Mouse (Mus musculus): ENCODE data around the gene Nrip2. TPM values are rescaled to one million over a fixed set of nuclear protein-coding genes. Genes with fewer than 3 reads are reported as not detected.
A peak's percentile ranks its signal among the peaks of the same experiment; 100 is the strongest.

The Nrip2 gene
- polyA plus RNA-seq (2014; fragmentation: Nextera tagmentation; extraction: Ambion mirVana): 2.1 and 2.5 TPM in 2 replicates

- no peak within 1 kb of the TSS for H3K27ac ChIP-seq (replicated peaks in 1 of 2; ENCODE audit: control insufficient read depth in 1 of 2, insufficient read depth in 1 of 2, low read depth in 2 of 2, low read length in 2 of 2)
- no peaks in the 10 kb centered on the region for H3K9me3 ChIP-seq (ENCODE audit: control insufficient read depth, low read length)
- H3K4me2 ChIP-seq (ENCODE audit: low read length): peak within 1 kb of the TSS; percentile 53
- H3K9ac ChIP-seq (ENCODE audit: low read length): peak within 1 kb of the TSS; percentile 42
- peaks cover 5 to 13% of the 10 kb centered on the region in 2 experiments; a peak in 3 of 4 replicates for H3K4me1 ChIP-seq (ENCODE audit: control insufficient read depth in 2 of 2, insufficient read depth in 2 of 2, low read length in 2 of 2)
- no peaks in the 10 kb centered on the region for H3K36me3 ChIP-seq (ENCODE audit: control insufficient read depth, insufficient read depth, low read length)
- peak within 1 kb of the TSS; percentile 10 to 23; a peak in 2 of 4 replicates for H3K4me3 ChIP-seq (ENCODE audit: control insufficient read depth in 1 of 2, insufficient read depth in 1 of 2, low read depth in 1 of 2, low read length in 2 of 2)
- ATAC-seq (ENCODE audit: insufficient number of reproducible peaks, insufficient read depth, low FRiP score, low read depth): no peak
- H3K27me3 ChIP-seq (ENCODE audit: control insufficient read depth, insufficient read depth, low read length): no peaks in the 10 kb centered on the region
- 45% methylated on average over 3 of the region's 3 CpGs for WGBS
Observed at GRCm38 (mm10) chr6:128398996-128399395, at the start of gene Nrip2. Gene Nrip2 (plus strand): TSS chr6:128399296.

DNA sequence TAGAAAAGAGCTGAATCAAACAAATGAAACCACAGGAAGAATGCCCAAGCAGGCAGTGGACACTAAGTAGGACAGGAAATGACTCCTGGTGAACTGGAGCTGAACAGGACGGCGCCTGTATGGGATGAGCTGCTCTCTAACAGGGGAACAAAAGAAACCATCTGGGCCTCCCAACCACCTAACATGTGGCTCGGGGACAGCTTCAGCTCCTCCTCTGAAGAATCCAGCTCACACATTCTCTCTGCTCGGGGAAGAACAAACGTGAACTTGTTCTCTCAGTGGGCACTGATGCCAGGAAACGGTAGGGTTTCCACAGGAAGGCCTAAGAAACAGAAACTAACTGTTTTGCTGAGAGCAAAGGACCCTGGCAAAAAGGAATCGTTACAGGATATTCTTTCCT lies 49.4 kb upstream of the Nrip2 start:
- H3K4me2 ChIP-seq (ENCODE audit: low read length): no peak overlapping the region
- ATAC-seq (ENCODE audit: insufficient number of reproducible peaks, insufficient read depth, low FRiP score, low read depth): no peak
- no peak overlapping the region for H3K4me3 ChIP-seq (ENCODE audit: control insufficient read depth in 1 of 2, insufficient read depth in 1 of 2, low read depth in 1 of 2, low read length in 2 of 2)
- H3K9me3 ChIP-seq (ENCODE audit: control insufficient read depth, low read length): no peaks in the 10 kb centered on the region
- H3K4me1 ChIP-seq (ENCODE audit: control insufficient read depth in 2 of 2, insufficient read depth in 2 of 2, low read length in 2 of 2): peaks cover 0 to 3% of the 10 kb centered on the region in 2 experiments; a peak in 2 of 4 replicates
- no peaks in the 10 kb centered on the region for H3K27me3 ChIP-seq (ENCODE audit: control insufficient read depth, insufficient read depth, low read length)
- peaks cover 9% of the 10 kb centered on the region; the same call in 1 of the 2 replicates for H3K36me3 ChIP-seq (ENCODE audit: control insufficient read depth, insufficient read depth, low read length)
- H3K9ac ChIP-seq (ENCODE audit: low read length): no peak overlapping the region
- peak overlapping the region; percentile 17 to 31; a peak in 3 of 4 replicates for H3K27ac ChIP-seq (replicated peaks in 1 of 2; ENCODE audit: control insufficient read depth in 1 of 2, insufficient read depth in 1 of 2, low read depth in 2 of 2, low read length in 2 of 2)
- WGBS: 63% methylated on average over 7 of the region's 7 CpGs

DNA sequence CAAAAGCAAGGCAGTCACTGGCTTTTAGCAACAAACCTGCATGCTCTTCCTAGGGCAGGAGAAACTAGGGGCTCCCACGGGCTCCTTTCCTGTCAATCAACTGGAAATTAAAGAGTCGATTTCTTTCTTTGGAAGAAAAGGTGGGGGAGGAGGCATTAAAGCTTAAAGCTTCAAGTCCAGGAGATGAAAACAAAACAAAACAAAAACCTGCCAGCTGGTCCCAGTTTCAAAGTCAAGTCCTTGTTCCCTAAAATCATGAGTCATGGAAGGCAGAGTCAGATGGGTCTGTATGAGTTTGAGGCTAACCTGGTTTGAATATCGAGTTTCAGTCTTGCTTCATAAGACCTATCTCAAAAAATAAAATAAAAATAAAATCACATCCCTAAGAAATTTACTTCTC lies 45.0 kb upstream of the Nrip2 start:
- Histone ChIP-seq H3K9me3 (ENCODE audit: control insufficient read depth, low read length) (no peaks in the 10 kb centered on the region), H3K27me3 (ENCODE audit: control insufficient read depth, insufficient read depth, low read length) (no peaks in the 10 kb centered on the region), H3K4me1 (ENCODE audit: control insufficient read depth in 2 of 2, insufficient read depth in 2 of 2, low read length in 2 of 2) (peaks cover 0 to 10% of the 10 kb centered on the region in 2 experiments; a peak in 2 of 4 replicates), H3K4me2 (ENCODE audit: low read length) (peak overlapping the region; percentile 81), H3K27ac (replicated peaks in 1 of 2; ENCODE audit: control insufficient read depth in 1 of 2, insufficient read depth in 1 of 2, low read depth in 2 of 2, low read length in 2 of 2) (no peak overlapping the region), H3K4me3 (ENCODE audit: control insufficient read depth in 1 of 2, insufficient read depth in 1 of 2, low read depth in 1 of 2, low read length in 2 of 2) (no peak overlapping the region), H3K9ac (ENCODE audit: low read length) (no peak overlapping the region), H3K36me3 (ENCODE audit: control insufficient read depth, insufficient read depth, low read length) (peaks cover 29% of the 10 kb centered on the region)
- ATAC-seq (ENCODE audit: insufficient number of reproducible peaks, insufficient read depth, low FRiP score, low read depth): no peak
- WGBS: 62% methylated on average over 3 of the region's 3 CpGs

DNA sequence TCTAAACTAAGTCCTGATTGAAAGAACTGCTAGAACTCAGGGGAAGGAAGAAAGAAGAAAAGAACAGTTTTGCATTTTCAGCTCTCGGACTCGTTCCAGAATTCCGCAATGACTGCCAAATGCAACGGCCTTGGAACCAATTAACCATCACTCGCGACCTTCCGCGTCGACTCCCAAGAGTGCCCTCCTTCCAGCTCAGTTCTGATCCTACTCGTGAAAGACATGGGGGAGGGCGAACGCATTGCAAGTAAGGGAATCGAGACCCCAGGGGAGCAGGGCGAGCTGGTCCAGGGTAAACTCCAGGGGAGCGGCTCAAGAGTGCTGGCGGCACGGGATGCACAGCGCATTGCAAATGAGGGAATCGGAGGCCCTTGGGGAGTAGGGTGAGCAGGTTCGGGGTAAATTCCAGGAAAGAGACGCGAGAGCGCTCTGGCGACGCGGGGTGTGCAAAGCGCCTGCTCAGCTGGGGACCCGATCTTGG lies 43.9 kb upstream of the Nrip2 start:
- no peaks in the 10 kb centered on the region for H3K9me3 ChIP-seq (ENCODE audit: control insufficient read depth, low read length)
- peak overlapping the region; percentile 83 for H3K9ac ChIP-seq (ENCODE audit: low read length)
- under 1% methylated on average over 28 of the region's 28 CpGs for WGBS
- H3K27ac ChIP-seq (replicated peaks in 1 of 2; ENCODE audit: control insufficient read depth in 1 of 2, insufficient read depth in 1 of 2, low read depth in 2 of 2, low read length in 2 of 2): peak overlapping the region; percentile 28 to 84
- peaks cover 0 to 10% of the 10 kb centered on the region in 2 experiments; a peak in 2 of 4 replicates for H3K4me1 ChIP-seq (ENCODE audit: control insufficient read depth in 2 of 2, insufficient read depth in 2 of 2, low read length in 2 of 2)
- H3K36me3 ChIP-seq (ENCODE audit: control insufficient read depth, insufficient read depth, low read length): peaks cover 29% of the 10 kb centered on the region
- ATAC-seq (ENCODE audit: insufficient number of reproducible peaks, insufficient read depth, low FRiP score, low read depth): peak; percentile 40
- H3K4me3 ChIP-seq (ENCODE audit: control insufficient read depth in 1 of 2, insufficient read depth in 1 of 2, low read depth in 1 of 2, low read length in 2 of 2): peak overlapping the region; percentile 62 to 67
- H3K4me2 ChIP-seq (ENCODE audit: low read length): peak overlapping the region; percentile 81
- no peaks in the 10 kb centered on the region for H3K27me3 ChIP-seq (ENCODE audit: control insufficient read depth, insufficient read depth, low read length)

DNA sequence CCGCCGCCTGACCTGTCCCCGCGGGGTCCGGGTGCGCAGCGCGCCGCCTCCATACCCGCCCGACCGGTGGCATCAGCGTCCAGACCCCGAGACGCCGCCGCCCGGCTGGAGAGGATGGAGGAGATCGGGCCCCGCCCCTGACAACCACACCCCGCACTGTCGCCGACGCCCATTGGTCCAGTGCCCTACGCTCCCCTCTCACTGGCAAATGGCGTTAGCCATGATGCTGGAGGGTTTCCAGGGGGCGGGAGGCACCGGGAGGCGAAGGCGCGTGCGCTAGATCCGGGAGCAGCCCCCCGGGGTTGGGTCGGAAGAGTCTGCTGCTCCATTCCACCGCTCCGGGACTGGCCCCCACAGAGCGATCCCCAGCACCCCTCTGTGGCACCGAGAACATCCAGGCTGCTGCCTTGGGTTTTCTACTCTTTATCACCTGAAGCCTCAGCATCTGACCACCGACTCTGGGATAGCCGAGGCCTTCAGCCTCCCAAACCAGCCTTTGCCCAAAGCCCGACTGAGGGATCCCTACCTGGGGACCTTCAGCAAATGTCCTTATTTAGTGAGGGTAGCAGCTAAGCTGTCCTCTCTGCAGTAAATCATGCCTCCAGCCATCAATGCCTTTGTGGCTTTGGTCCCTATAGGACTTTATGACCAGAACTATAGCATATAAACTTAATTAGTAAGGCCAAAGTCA lies 43.2 kb upstream of the Nrip2 start, which contains the start of gene Tulp3:
Gene Tulp3, minus strand, starts transcription at position 126 of the 691 bp plus-strand sequence.
- Histone ChIP-seq H3K9ac (ENCODE audit: low read length) (peak within 1 kb of the TSS; percentile 83), H3K27ac (replicated peaks in 1 of 2; ENCODE audit: control insufficient read depth in 1 of 2, insufficient read depth in 1 of 2, low read depth in 2 of 2, low read length in 2 of 2) (peak within 1 kb of the TSS; percentile 28 to 84), H3K4me3 (ENCODE audit: control insufficient read depth in 1 of 2, insufficient read depth in 1 of 2, low read depth in 1 of 2, low read length in 2 of 2) (peak within 1 kb of the TSS; percentile 62 to 67), H3K4me2 (ENCODE audit: low read length) (peak within 1 kb of the TSS; percentile 81), H3K4me1 (ENCODE audit: control insufficient read depth in 2 of 2, insufficient read depth in 2 of 2, low read length in 2 of 2) (peaks cover 0 to 11% of the 10 kb centered on the region in 2 experiments; a peak in 2 of 4 replicates), H3K27me3 (ENCODE audit: control insufficient read depth, insufficient read depth, low read length) (no peaks in the 10 kb centered on the region), H3K36me3 (ENCODE audit: control insufficient read depth, insufficient read depth, low read length) (peaks cover 24% of the 10 kb centered on the region), H3K9me3 (ENCODE audit: control insufficient read depth, low read length) (no peaks in the 10 kb centered on the region)
- WGBS: under 1% methylated on average over 42 of the region's 42 CpGs
- peak; percentile 98 for ATAC-seq (ENCODE audit: insufficient number of reproducible peaks, insufficient read depth, low FRiP score, low read depth)

DNA sequence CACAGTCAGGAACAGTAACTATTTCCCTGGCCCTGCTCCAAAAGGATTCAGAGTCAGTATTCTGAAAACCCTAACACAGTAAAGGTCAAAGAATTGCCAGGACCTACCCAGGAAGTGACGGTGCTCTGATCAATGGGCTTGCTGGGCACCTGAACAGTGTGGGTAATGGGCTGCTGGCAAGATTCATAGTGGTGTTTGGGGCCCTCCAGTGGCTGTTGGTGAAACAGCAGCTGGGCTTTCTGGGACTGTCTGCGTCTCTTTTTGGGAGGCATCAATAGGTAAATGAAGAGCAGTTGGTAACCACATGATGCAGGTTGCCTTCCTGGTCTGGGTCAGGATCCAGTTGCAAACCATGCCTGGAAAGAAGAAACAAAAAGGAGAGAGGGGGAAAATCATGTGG lies 40.1 kb upstream of the Nrip2 start:
- H3K36me3 ChIP-seq (ENCODE audit: control insufficient read depth, insufficient read depth, low read length): peaks cover 22% of the 10 kb centered on the region
- H3K9me3 ChIP-seq (ENCODE audit: control insufficient read depth, low read length): no peaks in the 10 kb centered on the region
- no peak overlapping the region for H3K4me2 ChIP-seq (ENCODE audit: low read length)
- no peaks in the 10 kb centered on the region for H3K27me3 ChIP-seq (ENCODE audit: control insufficient read depth, insufficient read depth, low read length)
- H3K4me3 ChIP-seq (ENCODE audit: control insufficient read depth in 1 of 2, insufficient read depth in 1 of 2, low read depth in 1 of 2, low read length in 2 of 2): no peak overlapping the region
- H3K4me1 ChIP-seq (ENCODE audit: control insufficient read depth in 2 of 2, insufficient read depth in 2 of 2, low read length in 2 of 2): peaks cover 3 to 27% of the 10 kb centered on the region in 2 experiments
- no peak for ATAC-seq (ENCODE audit: insufficient number of reproducible peaks, insufficient read depth, low FRiP score, low read depth)
- no peak overlapping the region for H3K9ac ChIP-seq (ENCODE audit: low read length)
- WGBS: 26% methylated on average over 2 of the region's 2 CpGs
- H3K27ac ChIP-seq (replicated peaks in 1 of 2; ENCODE audit: control insufficient read depth in 1 of 2, insufficient read depth in 1 of 2, low read depth in 2 of 2, low read length in 2 of 2): no peak overlapping the region

DNA sequence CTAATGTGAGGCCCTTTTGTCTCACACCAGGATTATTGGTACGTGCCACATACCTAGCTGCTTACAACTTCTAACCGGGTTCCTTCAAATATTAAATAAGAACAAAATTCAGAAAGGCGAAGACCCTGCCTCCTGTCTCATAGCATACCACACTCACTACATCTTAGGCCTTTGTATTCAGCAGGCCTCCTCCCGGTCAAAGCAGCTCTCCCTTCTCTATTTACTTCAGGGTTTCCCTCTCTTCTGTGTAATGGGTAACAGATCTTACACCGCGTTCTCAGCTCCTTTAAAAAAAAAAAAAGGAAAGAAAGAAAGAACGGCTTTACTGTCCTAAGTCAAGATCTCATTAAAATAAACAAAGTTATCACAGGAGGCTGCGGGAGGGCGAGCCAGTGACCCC lies 37.2 kb upstream of the Nrip2 start:
- ATAC-seq (ENCODE audit: insufficient number of reproducible peaks, insufficient read depth, low FRiP score, low read depth): no peak
- peaks cover 3 to 22% of the 10 kb centered on the region in 2 experiments for H3K4me1 ChIP-seq (ENCODE audit: control insufficient read depth in 2 of 2, insufficient read depth in 2 of 2, low read length in 2 of 2)
- peak overlapping the region; percentile 68 to 93 for H3K4me3 ChIP-seq (ENCODE audit: control insufficient read depth in 1 of 2, insufficient read depth in 1 of 2, low read depth in 1 of 2, low read length in 2 of 2)
- WGBS: 18% methylated on average over 9 of the region's 9 CpGs
- peak overlapping the region; percentile 84 to 92 for H3K27ac ChIP-seq (replicated peaks in 1 of 2; ENCODE audit: control insufficient read depth in 1 of 2, insufficient read depth in 1 of 2, low read depth in 2 of 2, low read length in 2 of 2)
- peak overlapping the region; percentile 92 for H3K9ac ChIP-seq (ENCODE audit: low read length)
- H3K36me3 ChIP-seq (ENCODE audit: control insufficient read depth, insufficient read depth, low read length): peaks cover 33% of the 10 kb centered on the region
- no peaks in the 10 kb centered on the region for H3K9me3 ChIP-seq (ENCODE audit: control insufficient read depth, low read length)
- no peaks in the 10 kb centered on the region for H3K27me3 ChIP-seq (ENCODE audit: control insufficient read depth, insufficient read depth, low read length)
- H3K4me2 ChIP-seq (ENCODE audit: low read length): peak overlapping the region; percentile 88

Data from heart, embryonic 14.5 days (tissue).